Mouse (Mus musculus): ENCODE results near the gene Paqr3.

Paqr3 gene

GRCm38 (mm10) chr5:97111207-97111910, at the start of gene Paqr3:
Gene Paqr3 (minus strand): TSS chr5:97111596.
- peak; percentile 86 to 88 for DNase-seq (ENCODE audit: low read depth in 2 of 2, low spot score in 2 of 2)

DNA sequence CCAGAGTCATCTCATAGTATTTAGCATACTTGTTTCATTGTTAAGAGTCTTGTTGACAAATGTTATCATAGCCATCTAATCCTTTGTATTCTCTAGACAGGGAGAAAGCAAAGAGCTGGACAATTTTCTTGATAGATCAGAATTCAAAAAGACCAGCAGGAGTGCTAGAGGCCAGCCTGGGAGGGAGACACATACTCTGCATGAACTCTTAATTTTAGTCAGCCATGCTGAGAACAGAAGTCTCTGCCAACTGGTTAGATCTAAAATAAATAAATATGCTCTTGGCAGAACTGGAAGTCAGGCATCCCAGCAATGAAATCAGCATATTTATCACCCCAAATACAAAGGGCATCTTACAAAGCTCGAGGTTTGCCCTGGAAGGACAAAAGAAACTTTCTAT, 43.3 kb upstream of the Paqr3 start:
- no peak for DNase-seq (ENCODE audit: low read depth in 2 of 2, low spot score in 2 of 2)

DNA sequence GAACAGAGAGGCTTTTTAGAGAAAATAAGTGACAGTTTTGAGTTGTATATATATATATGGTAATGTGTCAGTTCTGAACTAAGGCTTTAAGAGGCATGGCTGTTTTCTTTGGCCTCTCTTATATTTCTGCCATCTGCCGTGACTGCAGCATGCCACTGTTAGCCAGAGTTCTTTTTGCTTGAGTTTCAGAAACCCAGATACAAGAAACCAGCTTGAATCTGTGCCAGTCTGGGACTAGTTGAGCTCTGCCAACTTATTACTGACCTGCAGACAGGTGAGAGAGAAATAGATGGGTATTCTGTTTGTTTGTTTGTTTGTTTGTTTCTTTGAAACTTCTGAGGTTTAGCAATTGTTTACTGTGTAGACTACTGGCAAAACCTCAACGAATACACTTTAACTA, 23.9 kb upstream of the Paqr3 start:
- DNase-seq (ENCODE audit: low read depth in 2 of 2, low spot score in 2 of 2) = no peak

DNA sequence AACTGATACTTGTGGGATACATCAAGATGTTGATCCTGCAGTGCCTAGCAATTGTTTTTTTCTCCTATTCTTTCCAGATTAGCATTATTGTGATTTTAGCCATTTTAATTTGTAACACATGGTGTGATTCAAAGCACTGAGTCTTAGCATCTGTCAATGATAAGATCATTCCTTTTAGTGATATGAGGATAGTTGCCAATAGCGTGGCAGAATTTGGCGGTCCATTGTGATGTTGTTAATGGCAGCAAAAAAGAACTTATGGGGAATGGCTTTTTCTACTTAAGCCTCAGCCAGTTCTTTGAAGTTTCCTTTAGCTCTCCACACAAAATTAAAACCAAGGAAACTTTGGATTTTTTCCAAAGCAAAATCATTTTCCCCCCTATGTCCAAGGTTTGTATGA, 18.2 kb upstream of the Paqr3 start:
- DNase-seq (ENCODE audit: low read depth in 2 of 2, low spot score in 2 of 2) = no peak

GRCm38 (mm10) chr5:97128242-97129226, 17.1 kb upstream of the Paqr3 start:
- no peak for DNase-seq (ENCODE audit: low read depth in 2 of 2, low spot score in 2 of 2)

DNA sequence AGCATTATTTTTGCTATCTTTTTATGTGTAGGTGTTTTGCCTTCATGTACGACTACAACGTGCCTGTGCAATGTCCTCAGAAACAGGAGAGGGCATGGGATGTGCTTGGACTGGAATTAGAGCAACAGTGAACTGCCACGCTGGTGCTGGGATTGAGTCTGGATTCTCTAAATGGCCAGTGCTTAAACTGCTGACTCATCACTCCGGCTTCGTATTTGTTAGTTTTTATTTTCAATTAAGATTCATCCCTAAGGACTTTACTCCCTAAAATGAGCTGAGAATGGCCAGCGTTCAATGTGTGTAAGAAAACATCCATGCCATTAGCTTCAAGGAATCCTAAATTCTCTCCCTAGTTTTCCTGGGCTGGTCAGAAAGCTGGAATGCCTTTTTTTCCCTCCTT, 15.9 kb upstream of the Paqr3 start:
- DNase-seq (ENCODE audit: low read depth in 2 of 2, low spot score in 2 of 2) = no peak

GRCm38 (mm10) chr5:97126005-97126404, 14.6 kb upstream of the Paqr3 start:
- no peak for DNase-seq (ENCODE audit: low read depth in 2 of 2, low spot score in 2 of 2)

DNA sequence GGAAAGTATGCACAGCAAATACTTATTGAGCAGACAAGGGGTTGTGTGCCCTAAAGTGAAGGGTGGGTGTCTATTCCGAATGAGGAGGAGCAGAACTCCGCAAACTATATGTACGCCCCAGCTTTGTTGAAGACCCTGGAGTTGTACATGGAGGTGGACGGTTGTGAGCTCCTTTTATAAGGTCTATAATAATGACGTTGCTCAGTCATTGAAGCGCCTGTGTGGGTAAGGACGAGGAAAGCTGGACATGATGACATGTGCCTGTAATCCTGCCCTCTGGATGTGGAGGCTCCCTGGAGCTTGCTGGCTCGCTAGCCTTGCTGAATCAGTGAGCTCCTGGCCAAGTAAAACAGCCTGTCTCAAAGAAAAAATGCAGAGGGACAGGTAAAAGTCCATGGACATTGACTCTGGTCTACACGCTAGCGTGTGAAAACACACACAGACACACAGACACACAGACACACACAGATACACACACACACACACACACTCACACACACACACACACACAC, 14.1 kb upstream of the Paqr3 start:
- DNase-seq (ENCODE audit: low read depth in 2 of 2, low spot score in 2 of 2) = no peak

GRCm38 (mm10) chr5:97124977-97125376, 13.6 kb upstream of the Paqr3 start:
- DNase-seq (ENCODE audit: low read depth in 2 of 2, low spot score in 2 of 2) = no peak

- no peak for DNase-seq (ENCODE audit: low read depth in 2 of 2, low spot score in 2 of 2)
Observed at GRCm38 (mm10) chr5:97110697-97111096, 699 bp downstream of the Paqr3 start.

DNA sequence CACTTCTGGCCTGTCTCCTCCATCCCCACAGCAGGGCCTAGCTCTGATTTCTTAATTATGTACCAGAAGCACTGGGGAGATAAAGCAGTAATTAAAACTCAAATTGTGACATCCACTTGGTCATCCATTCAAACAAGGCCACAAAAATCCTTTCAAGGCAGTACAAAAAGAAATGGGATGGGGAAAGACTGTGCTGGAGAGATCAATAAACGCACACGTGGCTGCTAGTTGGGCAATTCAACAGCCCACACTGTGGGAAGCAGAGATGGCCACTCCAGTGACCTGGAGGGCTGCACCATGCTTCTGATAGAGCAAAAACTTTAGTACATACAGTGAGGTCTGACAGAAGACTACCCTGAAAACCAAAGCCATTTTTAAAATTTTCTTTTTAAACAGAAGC, 1.3 kb downstream of the Paqr3 start:
- DNase-seq (ENCODE audit: low read depth in 2 of 2, low spot score in 2 of 2) = no peak

DNA sequence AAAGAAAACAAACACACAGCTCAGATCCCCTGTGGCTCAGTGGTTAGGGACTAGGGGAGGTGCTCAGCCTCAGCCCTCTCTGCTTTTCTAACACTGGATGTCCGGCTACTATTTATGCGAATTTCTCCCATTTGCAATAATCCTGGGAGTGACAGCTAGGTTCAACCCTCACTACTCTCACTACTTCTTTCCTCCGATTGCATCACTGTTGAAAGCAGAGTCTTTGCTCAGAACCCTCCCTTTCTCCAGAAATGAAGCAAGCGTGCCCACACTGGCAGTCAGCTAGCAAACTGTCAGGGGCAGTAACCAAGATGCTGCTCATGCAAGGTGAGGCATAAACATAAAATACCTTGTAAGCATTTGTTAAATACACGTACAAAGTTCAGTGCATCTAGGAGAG, 3.1 kb downstream of the Paqr3 start:
- no peak for DNase-seq (ENCODE audit: low read depth in 2 of 2, low spot score in 2 of 2)

GRCm38 (mm10) chr5:97099954-97100353, 11.4 kb downstream of the Paqr3 start:
- no peak for DNase-seq (ENCODE audit: low read depth in 2 of 2, low spot score in 2 of 2)

DNA sequence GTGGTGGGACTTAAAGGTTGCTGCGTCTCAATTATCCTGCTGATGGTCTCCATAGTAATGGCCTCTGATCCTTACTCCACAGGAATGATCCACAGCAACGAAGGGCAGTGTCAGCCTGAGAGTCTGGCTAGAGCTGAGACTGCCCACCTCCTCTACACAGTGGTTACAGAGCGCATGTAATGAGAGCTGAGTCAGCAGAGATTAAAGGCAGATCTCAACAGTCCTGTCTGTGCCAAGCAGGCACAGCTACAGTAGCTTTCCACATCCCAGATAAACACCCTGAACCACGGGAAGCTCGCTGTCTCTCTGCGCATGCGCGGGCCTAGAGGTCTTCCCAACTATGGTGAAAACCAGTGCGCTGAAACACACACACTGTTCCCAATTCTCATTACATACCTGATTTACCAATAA, 13.8 kb downstream of the Paqr3 start:
- DNase-seq (ENCODE audit: low read depth in 2 of 2, low spot score in 2 of 2) = no peak

DNA sequence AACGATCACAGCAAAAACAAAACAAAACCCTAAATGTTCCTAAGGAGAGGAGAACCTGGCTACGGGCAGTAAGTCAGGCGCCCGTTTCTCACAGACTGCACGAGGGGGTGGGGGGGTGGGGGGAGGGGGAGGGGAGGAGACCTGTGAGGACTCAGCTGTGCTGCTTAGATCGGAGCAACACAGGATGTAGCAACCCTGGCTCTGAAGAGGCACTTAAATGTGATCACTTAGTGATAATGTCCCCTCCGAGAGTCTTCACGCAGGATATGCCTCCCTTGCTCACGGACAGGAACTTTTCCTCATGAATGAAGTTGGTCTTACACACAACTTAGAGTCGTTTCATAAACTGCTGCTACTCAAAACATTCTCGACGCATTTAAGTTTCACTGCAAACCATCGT, 16.1 kb downstream of the Paqr3 start:
- DNase-seq (ENCODE audit: low read depth in 2 of 2, low spot score in 2 of 2) = no peak

GRCm38 (mm10) chr5:97092970-97093369, 18.4 kb downstream of the Paqr3 start:
- DNase-seq (ENCODE audit: low read depth in 2 of 2, low spot score in 2 of 2) = no peak

DNA sequence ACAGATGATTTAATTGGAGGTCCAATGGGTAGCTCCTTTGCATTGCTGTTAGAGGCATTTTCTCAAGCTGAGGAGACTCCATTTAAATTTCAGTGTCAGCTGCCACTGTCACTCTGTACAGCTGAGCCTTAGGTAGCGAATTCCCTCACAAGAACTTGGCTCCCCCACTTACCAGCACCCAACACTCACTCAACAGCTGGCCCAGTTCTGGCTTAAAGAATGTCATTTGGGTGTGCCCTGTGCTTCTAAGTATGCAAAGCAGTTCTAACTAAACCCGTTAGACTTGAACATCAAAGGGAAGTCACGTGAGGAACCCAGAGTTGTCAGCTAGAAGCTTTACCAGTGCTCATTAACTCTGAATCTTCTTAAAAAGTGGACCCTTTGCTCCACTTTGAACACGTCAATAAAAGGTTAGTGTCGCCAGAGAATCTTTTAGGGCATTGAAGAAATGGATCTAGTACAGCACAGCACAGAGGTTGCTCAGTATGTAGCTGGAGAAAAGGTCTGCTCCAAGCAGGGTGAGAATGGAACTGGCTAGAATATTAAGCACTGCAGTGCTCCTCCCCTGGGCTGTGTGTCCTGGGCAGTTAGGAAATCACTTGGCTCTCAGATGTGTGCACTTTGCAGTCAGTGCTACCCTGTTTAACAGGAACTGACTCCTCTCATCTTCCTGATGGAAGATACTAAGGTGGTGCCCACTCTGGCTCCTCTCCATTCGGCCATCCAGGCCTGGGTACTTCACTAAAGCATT, 21.2 kb downstream of the Paqr3 start:
- no peak for DNase-seq (ENCODE audit: low read depth in 2 of 2, low spot score in 2 of 2)

GRCm38 (mm10) chr5:97089426-97089825, 22.0 kb downstream of the Paqr3 start:
- no peak for DNase-seq (ENCODE audit: low read depth in 2 of 2, low spot score in 2 of 2)

DNA sequence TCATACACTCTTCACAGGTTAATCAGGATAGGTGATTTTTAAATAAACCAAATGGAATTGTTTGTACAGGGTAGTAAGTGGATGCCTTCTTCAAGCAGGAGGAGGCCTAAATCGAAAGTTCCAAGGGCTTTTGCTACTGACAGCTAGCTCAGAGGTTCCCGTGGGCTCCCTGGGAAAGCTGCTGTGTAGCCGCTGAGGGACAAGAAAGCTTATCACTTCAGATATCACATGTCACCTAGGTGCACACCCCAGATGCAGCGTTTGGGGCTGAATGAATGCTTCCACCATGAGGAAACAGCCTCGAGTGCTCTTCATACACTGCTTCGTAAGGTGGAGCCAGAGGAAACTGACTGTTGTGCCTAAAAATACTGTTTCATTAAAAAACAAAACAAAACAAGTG, 23.2 kb downstream of the Paqr3 start:
- no peak for DNase-seq (ENCODE audit: low read depth in 2 of 2, low spot score in 2 of 2)

GRCm38 (mm10) chr5:97087746-97088145, 23.6 kb downstream of the Paqr3 start:
- no peak for DNase-seq (ENCODE audit: low read depth in 2 of 2, low spot score in 2 of 2)

DNA sequence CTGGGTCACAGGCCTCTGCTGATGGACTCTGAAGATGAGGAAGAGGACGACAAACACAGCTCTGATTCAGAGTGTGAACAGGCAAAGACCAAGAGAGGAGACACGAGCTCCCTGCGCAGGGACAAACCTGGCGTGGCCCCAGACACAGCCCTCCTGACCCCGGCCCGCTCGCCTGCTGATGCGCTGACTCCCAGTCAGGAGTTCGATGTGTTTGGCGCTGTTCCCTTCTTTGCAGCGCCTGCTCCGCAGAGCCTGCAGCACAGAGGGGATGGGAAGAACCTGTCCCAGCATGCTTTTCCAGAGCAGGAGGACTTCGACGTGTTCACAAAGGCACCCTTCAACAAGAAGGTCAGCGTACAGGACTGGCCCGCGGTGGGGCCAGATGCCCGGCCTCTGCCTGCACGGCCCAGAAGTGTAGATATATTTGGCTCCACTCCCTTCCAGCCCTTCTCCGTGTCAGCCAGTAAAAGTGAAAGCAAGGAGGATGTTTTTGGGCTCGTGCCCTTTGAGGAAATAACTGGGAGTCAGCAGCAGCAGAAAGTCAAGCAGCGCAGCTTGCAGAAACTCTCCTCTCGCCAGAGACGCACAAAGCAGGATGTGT, 24.3 kb downstream of the Paqr3 start:
- no peak for DNase-seq (ENCODE audit: low read depth in 2 of 2, low spot score in 2 of 2)

Measured in CD8-positive naive resting alpha-beta T cell, adult 2 months (primary cell).